Mouse (Mus musculus) heart, adult 2 months (tissue): ENCODE results near the gene Srpk1.

Experiments used
- CTCF ChIP-seq: fragments of 200-600 bp; IDR thresholded peaks from 2 replicates; pipeline ENCODE4 v1.8.1; 2022; ENCODE audit warnings: antibody characterized with exemption, mild to moderate bottlenecking, moderate library complexity
- EP300 ChIP-seq: fragments of 200-500 bp; IDR thresholded peaks from 2 replicates; pipeline ENCODE4 v1.6.1; 2011; ENCODE audit warnings: low read depth, low read length, control low read depth; ENCODE audit not compliant: insufficient read depth
- POLR2A ChIP-seq: fragments of 200-500 bp; IDR thresholded peaks from 2 replicates; pipeline ENCODE4 v1.6.1; 2011; ENCODE audit warnings: mild to moderate bottlenecking, low read depth, low read length, control low read depth; ENCODE audit not compliant: insufficient read depth

DNA sequence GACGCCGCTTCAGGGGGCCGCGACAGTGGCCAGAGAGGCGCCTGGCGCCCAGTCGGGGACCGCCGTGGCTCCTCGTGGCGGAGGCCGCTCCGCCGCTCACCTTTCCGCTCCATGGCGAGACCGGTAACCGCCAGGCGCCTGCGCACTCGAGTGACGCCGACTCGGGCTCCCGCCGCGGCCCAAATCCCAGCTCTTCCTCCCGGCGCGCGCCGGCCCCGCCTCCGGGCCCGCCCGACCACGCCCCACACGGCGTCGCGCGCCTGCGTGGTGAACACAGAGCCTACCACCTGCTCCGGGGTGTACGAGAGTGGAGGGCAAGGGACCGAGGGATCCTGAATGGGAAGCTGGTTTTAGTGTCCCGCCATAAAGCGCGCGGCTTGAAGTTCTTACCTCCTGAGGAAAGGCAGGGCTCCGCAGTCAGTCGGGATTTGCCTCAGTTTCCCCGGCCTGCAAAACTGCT, at the start of gene Srpk1:
- TF ChIP-seq CTCF, result no peak
- TF ChIP-seq EP300, result no peak
- TF ChIP-seq POLR2A, result peak; percentile 63
